Mouse (Mus musculus) lung, adult 2 months (tissue): ENCODE measurements around the gene Mcam.

ENCODE experiments used
- CTCF ChIP-seq: fragments of 200-500 bp; IDR thresholded peaks from 2 replicates; pipeline ENCODE4 v1.5.1; 2011; ENCODE audit warnings: mild to moderate bottlenecking, low read length, control low read depth; ENCODE audit not compliant: insufficient read depth
- POLR2A ChIP-seq: fragments of 200-500 bp; IDR thresholded peaks from 2 replicates; pipeline ENCODE4 v1.6.1; 2011; ENCODE audit warnings: low read depth, mild to moderate bottlenecking, control low read depth, low read length, borderline replicate concordance; ENCODE audit errors: extremely low read depth

DNA sequence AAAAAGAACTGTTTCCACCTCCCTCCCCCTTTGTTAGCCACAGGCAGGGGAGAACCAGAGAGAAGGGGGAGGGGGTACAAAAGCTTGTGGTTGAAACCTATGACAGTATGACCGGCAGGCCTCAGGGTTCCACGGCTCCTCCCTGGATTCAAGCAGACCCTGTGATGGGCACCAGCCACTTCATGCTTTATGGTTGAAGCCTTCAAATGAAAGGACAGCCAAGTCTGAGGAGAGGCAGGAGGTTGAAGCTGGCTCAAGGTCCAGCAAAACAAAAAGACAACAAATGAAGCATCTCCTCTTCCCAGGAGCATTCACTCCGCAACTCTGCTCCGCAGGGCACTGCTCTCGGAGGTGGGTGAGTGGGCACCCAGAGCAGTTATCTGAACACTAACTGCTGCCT lies 9.2 kb downstream of the Mcam start:
- TF ChIP-seq CTCF (no peak), POLR2A (no peak)
